Mouse (Mus musculus) lung, adult 2 months (tissue): Measurements from ENCODE around the gene Shroom3.

Experiments used
- CTCF ChIP-seq: fragments of 200-500 bp; IDR thresholded peaks from 2 replicates; pipeline ENCODE4 v1.5.1; 2011; ENCODE audit warnings: mild to moderate bottlenecking, low read length, control low read depth; ENCODE audit not compliant: insufficient read depth
- POLR2A ChIP-seq: fragments of 200-500 bp; IDR thresholded peaks from 2 replicates; pipeline ENCODE4 v1.6.1; 2011; ENCODE audit warnings: low read depth, mild to moderate bottlenecking, control low read depth, low read length, borderline replicate concordance; ENCODE audit errors: extremely low read depth

DNA sequence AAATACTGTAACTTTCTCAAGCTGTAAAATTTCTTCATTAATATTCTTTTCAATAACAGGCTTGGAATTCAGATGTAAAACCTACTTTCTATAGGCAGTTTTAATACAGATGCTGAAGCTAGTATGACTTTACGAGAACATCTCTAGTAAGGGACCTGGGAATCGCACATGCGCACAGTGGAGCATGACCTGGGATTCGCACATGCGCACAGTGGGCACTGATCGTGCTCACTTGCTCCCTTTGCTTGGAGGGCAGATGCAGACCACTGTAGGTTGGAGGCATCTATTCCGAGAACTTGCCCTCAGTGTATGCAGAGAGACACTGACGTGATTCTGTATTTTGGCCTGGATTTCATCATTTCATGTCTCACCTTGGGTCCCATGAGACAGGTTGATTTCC, 212.6 kb downstream of the Shroom3 start:
- no peak for TF ChIP-seq CTCF
- TF ChIP-seq POLR2A, result no peak
